Mouse (Mus musculus): Measurements from ENCODE around the gene Nrf1. TPM values are rescaled to one million over a fixed set of nuclear protein-coding genes. Genes with fewer than 3 reads are reported as not detected.

Gene Nrf1
- polyA plus RNA-seq, 1 experiment from 2014 or later: 64.8 TPM

- peak overlapping the region; percentile 50 for H3K4me3 ChIP-seq (ENCODE audit: low read depth, low read length)
- DNase-seq (ENCODE audit: low spot score) (no peak), ATAC-seq (replicated peaks; ENCODE audit: low FRiP score) (no peak)
- no peaks in the 10 kb centered on the region for H3K9me3 ChIP-seq (ENCODE audit: control insufficient read depth, low read length)
- no peak overlapping the region for H3K27ac ChIP-seq (ENCODE audit: low read depth, low read length)
- H3K4me1 ChIP-seq (replicated peaks; ENCODE audit: control insufficient read depth, insufficient read depth, low read length): peaks cover 24% of the 10 kb centered on the region
- WGBS: 13% methylated on average over 8 of the region's 8 CpGs
- H3K27me3 ChIP-seq (replicated peaks; ENCODE audit: control insufficient read depth, insufficient read depth, low read length): peaks cover 100% of the 10 kb centered on the region
- peak overlapping the region; percentile 78 for H3K4me2 ChIP-seq
- H3K36me3 ChIP-seq (ENCODE audit: control insufficient read depth, insufficient read depth, low read length): no peaks in the 10 kb centered on the region
- H3K9ac ChIP-seq (ENCODE audit: low read depth, low read length): no peak overlapping the region
Measured at GRCm38 (mm10) chr6:30172441-30172819, 124.6 kb downstream of the Nrf1 start.

DNA sequence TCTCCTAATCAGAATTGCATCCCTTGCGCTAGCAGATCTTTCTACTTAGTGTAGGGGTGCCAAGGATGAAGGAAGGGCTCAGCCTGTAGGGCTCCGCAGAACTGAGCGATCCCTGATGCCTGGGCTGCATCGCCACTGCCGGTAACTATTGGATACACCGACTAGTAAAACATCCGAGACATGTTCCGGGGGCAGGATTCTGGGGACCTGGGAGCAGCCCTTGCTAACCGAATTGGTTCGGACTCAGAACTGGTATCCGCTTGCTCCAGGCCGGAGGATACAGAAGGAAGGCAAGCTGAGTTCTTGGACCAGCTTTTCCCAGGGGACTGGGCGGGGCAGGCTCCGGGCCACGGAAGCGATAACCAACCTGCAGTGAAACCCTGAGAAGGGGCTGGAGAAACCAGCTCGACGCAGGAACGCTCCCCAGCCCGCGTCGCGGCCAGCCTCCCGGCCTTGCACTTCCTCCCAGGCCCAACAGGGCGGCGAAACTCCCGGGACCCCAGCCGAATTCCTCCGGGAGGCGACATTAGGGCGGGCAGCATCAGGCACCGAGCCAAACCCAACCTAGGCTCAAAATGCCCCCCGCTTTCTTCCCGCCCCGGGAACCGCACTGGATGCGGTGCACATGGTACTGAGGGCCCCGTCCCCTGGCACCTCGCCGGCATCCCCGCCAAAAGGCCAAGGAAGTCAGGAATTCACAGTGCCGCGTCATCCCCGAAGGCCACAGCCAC, 125.2 kb downstream of the Nrf1 start:
- Histone ChIP-seq H3K9me3 (ENCODE audit: control insufficient read depth, low read length) (no peaks in the 10 kb centered on the region), H3K9ac (ENCODE audit: low read depth, low read length) (no peak overlapping the region; the same call in 1 of the 2 replicates), H3K27me3 (replicated peaks; ENCODE audit: control insufficient read depth, insufficient read depth, low read length) (peaks cover 99% of the 10 kb centered on the region), H3K4me1 (replicated peaks; ENCODE audit: control insufficient read depth, insufficient read depth, low read length) (peaks cover 24% of the 10 kb centered on the region), H3K4me2 (peak overlapping the region; percentile 78), H3K27ac (ENCODE audit: low read depth, low read length) (no peak overlapping the region), H3K36me3 (ENCODE audit: control insufficient read depth, insufficient read depth, low read length) (no peaks in the 10 kb centered on the region), H3K4me3 (ENCODE audit: low read depth, low read length) (peak overlapping the region; percentile 50)
- WGBS: 2% methylated on average over 44 of the region's 44 CpGs
- no peak for ATAC-seq (replicated peaks; ENCODE audit: low FRiP score)
- DNase-seq (ENCODE audit: low spot score): peak; percentile 63

- WGBS: 2% methylated on average over 77 of the region's 80 CpGs
- no peak overlapping the region; the same call in none of the 2 replicates for H3K9ac ChIP-seq (ENCODE audit: low read depth, low read length)
- peaks cover 99% of the 10 kb centered on the region for H3K27me3 ChIP-seq (replicated peaks; ENCODE audit: control insufficient read depth, insufficient read depth, low read length)
- peaks cover 24% of the 10 kb centered on the region for H3K4me1 ChIP-seq (replicated peaks; ENCODE audit: control insufficient read depth, insufficient read depth, low read length)
- H3K36me3 ChIP-seq (ENCODE audit: control insufficient read depth, insufficient read depth, low read length): no peaks in the 10 kb centered on the region
- peak overlapping the region; percentile 78 for H3K4me2 ChIP-seq
- H3K9me3 ChIP-seq (ENCODE audit: control insufficient read depth, low read length): no peaks in the 10 kb centered on the region
- no peak for DNase-seq (ENCODE audit: low spot score)
- no peak overlapping the region for H3K27ac ChIP-seq (ENCODE audit: low read depth, low read length)
- ATAC-seq (replicated peaks; ENCODE audit: low FRiP score): peak; percentile 66
- H3K4me3 ChIP-seq (ENCODE audit: low read depth, low read length): peak overlapping the region; percentile 50
Measured at GRCm38 (mm10) chr6:30173551-30174460, 126.0 kb downstream of the Nrf1 start.

DNA sequence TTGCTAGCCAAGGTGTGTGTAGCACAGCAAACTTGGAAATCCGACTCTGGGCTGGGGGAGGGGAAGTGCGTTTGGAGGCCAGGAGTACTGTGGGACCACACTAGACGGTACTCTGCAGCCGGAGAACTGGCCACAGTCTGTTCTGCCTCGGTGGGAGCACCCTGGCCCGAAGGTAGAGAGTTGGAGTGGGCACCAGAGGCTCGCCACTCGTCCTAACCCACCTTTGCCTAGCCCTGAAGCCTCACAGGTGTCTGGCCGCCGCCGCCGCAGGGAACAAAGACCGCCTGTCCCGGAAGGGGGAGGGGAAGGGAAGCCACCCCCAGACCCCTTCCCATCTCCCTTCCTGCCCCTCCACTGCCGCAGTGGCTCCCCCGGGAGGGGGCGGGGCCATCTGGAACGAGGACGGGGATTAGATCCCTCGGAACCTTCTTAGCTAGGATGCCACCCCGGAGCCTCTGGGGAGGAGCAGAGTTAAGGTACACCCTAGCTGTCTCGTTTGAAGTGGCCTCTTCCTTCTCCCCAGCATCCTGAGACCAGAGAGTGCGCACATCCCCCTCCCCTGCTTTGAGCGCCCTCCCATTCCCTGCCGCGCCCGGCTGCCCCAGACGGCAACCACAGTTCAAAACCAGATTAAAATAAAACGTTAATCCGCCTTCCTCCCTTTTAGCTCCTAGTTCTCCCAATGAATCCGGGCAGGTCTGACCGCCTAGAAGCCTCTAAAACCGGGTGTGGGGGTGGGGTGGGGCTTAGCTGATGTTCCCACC, 126.9 kb downstream of the Nrf1 start:
- ATAC-seq (replicated peaks; ENCODE audit: low FRiP score): no peak
- peak overlapping the region; percentile 50 for H3K4me3 ChIP-seq (ENCODE audit: low read depth, low read length)

DNA sequence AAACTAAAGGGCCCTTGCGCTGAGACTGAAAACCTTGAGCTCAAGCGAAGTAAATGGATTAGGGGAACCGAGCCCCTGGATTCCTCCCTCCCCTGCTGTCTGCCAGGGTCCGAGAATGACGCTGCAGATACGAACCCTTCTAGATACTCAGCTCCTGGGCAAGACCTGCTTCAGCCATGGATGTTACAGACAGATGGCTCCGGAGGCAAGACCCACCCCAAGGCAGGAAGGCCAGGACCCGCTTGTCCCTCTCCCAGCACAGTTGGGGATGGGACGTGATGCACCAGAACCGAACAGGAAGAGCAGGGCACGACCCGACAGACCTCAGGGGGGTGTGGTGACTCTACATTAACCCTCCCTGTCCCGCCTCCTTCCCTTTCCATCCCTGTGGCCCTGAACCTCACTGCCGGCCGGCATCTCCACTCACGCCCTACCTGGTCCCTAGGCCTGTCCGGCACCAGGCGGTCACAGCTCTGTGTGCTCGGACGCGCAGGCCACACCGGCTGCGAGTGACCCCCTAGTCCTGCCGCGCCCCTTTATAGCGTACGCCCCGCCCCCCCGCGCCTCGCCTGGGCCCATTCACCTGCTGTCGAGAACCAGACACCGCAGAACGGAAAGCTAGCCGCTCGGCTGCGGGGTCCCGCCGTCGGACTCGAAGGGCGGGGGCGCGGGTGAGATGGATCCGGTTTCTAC, 127.6 kb downstream of the Nrf1 start:
- Histone ChIP-seq H3K27me3 (replicated peaks; ENCODE audit: control insufficient read depth, insufficient read depth, low read length) (peaks cover 99% of the 10 kb centered on the region), H3K4me2 (peak overlapping the region; percentile 48), H3K36me3 (ENCODE audit: control insufficient read depth, insufficient read depth, low read length) (no peaks in the 10 kb centered on the region), H3K4me3 (ENCODE audit: low read depth, low read length) (peak overlapping the region; percentile 34), H3K9me3 (ENCODE audit: control insufficient read depth, low read length) (no peaks in the 10 kb centered on the region), H3K27ac (ENCODE audit: low read depth, low read length) (no peak overlapping the region), H3K9ac (ENCODE audit: low read depth, low read length) (no peak overlapping the region), H3K4me1 (replicated peaks; ENCODE audit: control insufficient read depth, insufficient read depth, low read length) (peaks cover 24% of the 10 kb centered on the region)
- WGBS: under 1% methylated on average over 45 of the region's 45 CpGs
- ATAC-seq (replicated peaks; ENCODE audit: low FRiP score) (no peak), DNase-seq (ENCODE audit: low spot score) (no peak)

More for the DNA sequence above, 126.9 kb downstream of the Nrf1 start:
- Histone ChIP-seq H3K9ac (ENCODE audit: low read depth, low read length) (no peak overlapping the region), H3K4me1 (replicated peaks; ENCODE audit: control insufficient read depth, insufficient read depth, low read length) (peaks cover 24% of the 10 kb centered on the region), H3K27ac (ENCODE audit: low read depth, low read length) (no peak overlapping the region), H3K9me3 (ENCODE audit: control insufficient read depth, low read length) (no peaks in the 10 kb centered on the region), H3K27me3 (replicated peaks; ENCODE audit: control insufficient read depth, insufficient read depth, low read length) (peaks cover 99% of the 10 kb centered on the region), H3K4me2 (peak overlapping the region; percentile 78), H3K36me3 (ENCODE audit: control insufficient read depth, insufficient read depth, low read length) (no peaks in the 10 kb centered on the region)
- 2% methylated on average over 33 of the region's 33 CpGs for WGBS
- no peak for DNase-seq (ENCODE audit: low spot score)

- H3K27me3 ChIP-seq (replicated peaks; ENCODE audit: control insufficient read depth, insufficient read depth, low read length): peaks cover 99% of the 10 kb centered on the region
- H3K27ac ChIP-seq (ENCODE audit: low read depth, low read length): no peak overlapping the region
- DNase-seq (ENCODE audit: low spot score): no peak
- no peaks in the 10 kb centered on the region for H3K9me3 ChIP-seq (ENCODE audit: control insufficient read depth, low read length)
- WGBS: 3% methylated on average over 28 of the region's 28 CpGs
- H3K4me2 ChIP-seq: peak overlapping the region; percentile 48
- ATAC-seq (replicated peaks; ENCODE audit: low FRiP score): no peak
- no peaks in the 10 kb centered on the region for H3K36me3 ChIP-seq (ENCODE audit: control insufficient read depth, insufficient read depth, low read length)
- H3K9ac ChIP-seq (ENCODE audit: low read depth, low read length): no peak overlapping the region
- peak overlapping the region; percentile 34 for H3K4me3 ChIP-seq (ENCODE audit: low read depth, low read length)
- peaks cover 24% of the 10 kb centered on the region for H3K4me1 ChIP-seq (replicated peaks; ENCODE audit: control insufficient read depth, insufficient read depth, low read length)
Measured at GRCm38 (mm10) chr6:30175918-30176421, 128.2 kb downstream of the Nrf1 start.

DNA sequence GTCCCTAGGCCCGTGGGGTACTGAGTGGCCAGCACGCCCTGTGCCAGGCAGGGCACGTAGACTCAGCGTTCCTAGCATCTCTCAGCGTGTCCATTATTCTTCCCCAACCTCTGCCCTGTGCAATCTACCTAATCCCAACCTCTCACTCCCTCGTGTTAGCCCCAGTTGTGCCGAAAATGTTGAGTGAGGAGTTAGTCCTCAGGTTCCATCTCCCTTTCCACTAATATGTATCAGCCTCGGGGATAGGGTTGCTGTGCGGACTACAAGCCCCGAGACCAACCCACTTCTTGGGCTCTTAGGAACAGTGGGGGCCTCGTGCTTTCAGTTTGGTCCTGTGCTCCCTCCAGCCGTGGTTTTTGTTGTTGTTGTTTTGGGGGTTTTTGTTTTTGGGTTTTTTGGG, 128.7 kb downstream of the Nrf1 start:
- H3K9ac ChIP-seq (ENCODE audit: low read depth, low read length): no peak overlapping the region
- H3K27ac ChIP-seq (ENCODE audit: low read depth, low read length): no peak overlapping the region
- H3K4me3 ChIP-seq (ENCODE audit: low read depth, low read length): 0 out of 2 replicates have a peak overlapping the region, but pooled peaks have one; percentile 14
- ATAC-seq (replicated peaks; ENCODE audit: low FRiP score): no peak
- H3K9me3 ChIP-seq (ENCODE audit: control insufficient read depth, low read length): no peaks in the 10 kb centered on the region
- no peak for DNase-seq (ENCODE audit: low spot score)
- no peak overlapping the region; the same call in 1 of the 2 replicates for H3K4me2 ChIP-seq
- 6% methylated on average over 12 of the region's 12 CpGs for WGBS
- peaks cover 24% of the 10 kb centered on the region for H3K4me1 ChIP-seq (replicated peaks; ENCODE audit: control insufficient read depth, insufficient read depth, low read length)
- H3K36me3 ChIP-seq (ENCODE audit: control insufficient read depth, insufficient read depth, low read length): no peaks in the 10 kb centered on the region
- peaks cover 99% of the 10 kb centered on the region for H3K27me3 ChIP-seq (replicated peaks; ENCODE audit: control insufficient read depth, insufficient read depth, low read length)

- Histone ChIP-seq H3K36me3 (ENCODE audit: control insufficient read depth, insufficient read depth, low read length) (no peaks in the 10 kb centered on the region), H3K9me3 (ENCODE audit: control insufficient read depth, low read length) (no peaks in the 10 kb centered on the region), H3K4me3 (ENCODE audit: low read depth, low read length) (no peak overlapping the region), H3K4me2 (no peak overlapping the region), H3K9ac (ENCODE audit: low read depth, low read length) (no peak overlapping the region), H3K27ac (ENCODE audit: low read depth, low read length) (no peak overlapping the region), H3K27me3 (replicated peaks; ENCODE audit: control insufficient read depth, insufficient read depth, low read length) (peaks cover 99% of the 10 kb centered on the region), H3K4me1 (replicated peaks; ENCODE audit: control insufficient read depth, insufficient read depth, low read length) (peaks cover 24% of the 10 kb centered on the region)
- no peak for DNase-seq (ENCODE audit: low spot score)
- WGBS: 5% methylated on average over 14 of the region's 14 CpGs
- no peak for ATAC-seq (replicated peaks; ENCODE audit: low FRiP score)
Measured at GRCm38 (mm10) chr6:30177305-30177704, 129.5 kb downstream of the Nrf1 start.
